Mouse (Mus musculus) MEL (cell line): ENCODE measurements at regions not wholly inside any gene's neighbourhood (a gene's known extent, or its start where the extent isn't known, plus 50 kb on each side); places are given as distances from the start of the nearest gene placed in this dataset.

ENCODE experiments used
- DNase-seq: peaks from one replicate; pipeline ENCODE4 v3.0.0; 2011; ENCODE audit warnings: low read depth, low spot score
- H3K27ac ChIP-seq: 2 replicates; pipeline ENCODE4 v1.5.1; 2012; ENCODE audit warnings: low read depth, mild to moderate bottlenecking, control low read depth, low read length, moderate library complexity; ENCODE audit not compliant: control insufficient read depth
- H3K27me3 ChIP-seq, 2 experiments: fragments of 150-350 bp in 1 of 2; sonication (generic) in 1 of 2; 2 replicates each; pipeline ENCODE4 v1.6.1; 2012; ENCODE audit warnings: low read length in 2 of 2, mild to moderate bottlenecking in 2 of 2, improper control_type of control experiment in 1 of 2, moderate library complexity in 1 of 2; ENCODE audit not compliant: insufficient read depth in 2 of 2, control insufficient read depth in 1 of 2
- H3K36me3 ChIP-seq, 2 experiments: 2 replicates each; pipeline ENCODE4 v1.6.1; 2012 to 2014; ENCODE audit warnings: low read length in 2 of 2, improper control_type of control experiment in 1 of 2, inconsistent platforms in 1 of 2, mild to moderate bottlenecking in 1 of 2; ENCODE audit not compliant: insufficient read depth in 2 of 2, control insufficient read depth in 1 of 2
- H3K4me1 ChIP-seq, 2 experiments: fragments of 150-350 bp in 1 of 2; sonication (generic) in 1 of 2; 2 replicates each; pipeline ENCODE4 v1.6.1; 2012; ENCODE audit warnings: low read length in 2 of 2, improper control_type of control experiment in 1 of 2, mild to moderate bottlenecking in 1 of 2; ENCODE audit not compliant: insufficient read depth in 2 of 2, control insufficient read depth in 1 of 2
- H3K4me3 ChIP-seq, 2 experiments: fragments of 150-350 bp in 1 of 2; sonication (generic) in 1 of 2; 2 replicates each; pipeline ENCODE4 v1.5.1; 2012; ENCODE audit warnings: low read depth in 2 of 2, low read length in 2 of 2, mild to moderate bottlenecking in 2 of 2, moderate library complexity in 2 of 2, control low read depth in 1 of 2, improper control_type of control experiment in 1 of 2; ENCODE audit not compliant: control insufficient read depth in 1 of 2, insufficient read depth in 1 of 2
- H3K79me2 ChIP-seq: 2 replicates; pipeline ENCODE4 v1.6.1; 2012; ENCODE audit warnings: mild to moderate bottlenecking, low read length, moderate library complexity; ENCODE audit not compliant: control insufficient read depth, poor library complexity, insufficient read depth
- H3K9ac ChIP-seq: 2 replicates; pipeline ENCODE4 v1.6.1; 2012; ENCODE audit warnings: low read depth, mild to moderate bottlenecking, control low read depth, low read length, moderate library complexity; ENCODE audit not compliant: control insufficient read depth, poor library complexity, severe bottlenecking
- H3K9me3 ChIP-seq: fragments of 150-350 bp; sonication (generic); replicated peaks from 2 replicates; pipeline ENCODE4 v1.6.1; 2012; ENCODE audit warnings: mild to moderate bottlenecking, low read length, improper control_type of control experiment, moderate library complexity; ENCODE audit not compliant: insufficient read depth
- CHD1 ChIP-seq: IDR thresholded peaks from 2 replicates; pipeline ENCODE4 v1.6.1; 2012; ENCODE audit warnings: low read depth, mild to moderate bottlenecking, inconsistent platforms, low read length, improper control_type of control experiment
- CHD2 ChIP-seq: IDR thresholded peaks from 2 replicates; pipeline ENCODE4 v1.6.1; 2011; ENCODE audit warnings: low read length, improper control_type of control experiment
- CTCF ChIP-seq, 3 experiments: IDR thresholded peaks in 2 of 3; conservative IDR thresholded peaks in 1 of 3; 2 replicates each; pipeline ENCODE4 v1.5.1; 2011 to 2012; ENCODE audit warnings: low read length in 3 of 3, low read depth in 2 of 3, mild to moderate bottlenecking in 2 of 3, improper control_type of control experiment in 1 of 3, inconsistent platforms in 1 of 3, mixed read lengths in 1 of 3, moderate library complexity in 1 of 3; ENCODE audit not compliant: control insufficient read depth in 1 of 3, insufficient read depth in 1 of 3, poor library complexity in 1 of 3, severe bottlenecking in 1 of 3
- E2F4 ChIP-seq: IDR thresholded peaks from 2 replicates; pipeline ENCODE4 v1.6.1; 2011; ENCODE audit warnings: low read depth, low read length, improper control_type of control experiment, borderline replicate concordance
- EP300 ChIP-seq, 2 experiments: IDR thresholded peaks; 2 replicates each; pipeline ENCODE4 v1.6.1; 2011; ENCODE audit warnings: improper control_type of control experiment in 2 of 2, low read length in 2 of 2, low read depth in 1 of 2, mild to moderate bottlenecking in 1 of 2
- ETS1 ChIP-seq: IDR thresholded peaks from 2 replicates; pipeline ENCODE4 v1.6.1; 2012; ENCODE audit warnings: low read depth, mild to moderate bottlenecking, inconsistent platforms, low read length, improper control_type of control experiment, moderate library complexity
- GABPA ChIP-seq: IDR thresholded peaks from 2 replicates; pipeline ENCODE4 v1.6.1; 2012; ENCODE audit warnings: low read depth, mild to moderate bottlenecking, inconsistent platforms, low read length, improper control_type of control experiment, moderate library complexity
- GATA1 ChIP-seq: IDR thresholded peaks from 2 replicates; pipeline ENCODE4 v1.6.1; 2011; ENCODE audit warnings: low read depth, low read length, improper control_type of control experiment
- KAT2A ChIP-seq: conservative IDR thresholded peaks from 2 replicates; pipeline ENCODE4 v1.6.1; 2012; ENCODE audit warnings: low read depth, low read length, improper control_type of control experiment, inconsistent platforms
- MAFK ChIP-seq: IDR thresholded peaks from 2 replicates; pipeline ENCODE4 v1.6.1; 2011; ENCODE audit warnings: low read depth, mild to moderate bottlenecking, low read length, improper control_type of control experiment, borderline replicate concordance
- MAZ ChIP-seq: IDR thresholded peaks from 2 replicates; pipeline ENCODE4 v1.6.1; 2012; ENCODE audit warnings: low read depth, mild to moderate bottlenecking, inconsistent platforms, low read length, improper control_type of control experiment
- MEF2A ChIP-seq: IDR thresholded peaks from 2 replicates; pipeline ENCODE4 v1.6.1; 2014; ENCODE audit warnings: low read depth, mild to moderate bottlenecking, inconsistent platforms, low read length, improper control_type of control experiment; ENCODE audit not compliant: poor library complexity, insufficient replicate concordance, severe bottlenecking; ENCODE audit errors: extremely low read depth
- MYC ChIP-seq: IDR thresholded peaks from 2 replicates; pipeline ENCODE4 v1.6.1; 2011; ENCODE audit warnings: low read depth, mild to moderate bottlenecking, low read length, improper control_type of control experiment, moderate library complexity
- NRF1 ChIP-seq: IDR thresholded peaks from 2 replicates; pipeline ENCODE4 v1.6.1; 2014; ENCODE audit warnings: low read depth, mild to moderate bottlenecking, inconsistent platforms, low read length, improper control_type of control experiment, moderate library complexity; ENCODE audit not compliant: poor library complexity, insufficient read depth, severe bottlenecking
- POLR2A ChIP-seq, 2 experiments: IDR thresholded peaks; 2 replicates each; pipeline ENCODE4 v1.6.1; 2011 to 2012; ENCODE audit warnings: low read length in 2 of 2, mild to moderate bottlenecking in 2 of 2, control low read depth in 1 of 2, improper control_type of control experiment in 1 of 2, low read depth in 1 of 2, moderate library complexity in 1 of 2; ENCODE audit not compliant: control insufficient read depth in 1 of 2, insufficient read depth in 1 of 2, poor library complexity in 1 of 2
- POLR2AphosphoS2 ChIP-seq: IDR thresholded peaks from 2 replicates; pipeline ENCODE4 v1.6.1; 2011; ENCODE audit warnings: low read length, improper control_type of control experiment
- POLR2AphosphoS5 ChIP-seq: IDR thresholded peaks from 2 replicates; pipeline ENCODE4 v1.6.1; 2012; ENCODE audit warnings: low read depth, borderline replicate concordance, mild to moderate bottlenecking, inconsistent platforms, low read length, moderate library complexity, mixed read lengths
- SMC3 ChIP-seq: IDR thresholded peaks from 2 replicates; pipeline ENCODE4 v1.6.1; 2011; ENCODE audit warnings: low read depth, low read length, improper control_type of control experiment
- UBTF ChIP-seq: IDR thresholded peaks from 2 replicates; pipeline ENCODE4 v1.6.1; 2012; ENCODE audit warnings: low read depth, mild to moderate bottlenecking, inconsistent platforms, low read length, improper control_type of control experiment, moderate library complexity, borderline replicate concordance; ENCODE audit not compliant: insufficient read depth
- USF1 ChIP-seq: IDR thresholded peaks from 2 replicates; pipeline ENCODE4 v1.6.1; 2014; ENCODE audit warnings: low read depth, mild to moderate bottlenecking, inconsistent platforms, low read length, improper control_type of control experiment, moderate library complexity
- ZKSCAN1 ChIP-seq: IDR thresholded peaks from 2 replicates; pipeline ENCODE4 v1.6.1; 2012; ENCODE audit warnings: low read depth, mild to moderate bottlenecking, inconsistent platforms, low read length, improper control_type of control experiment, moderate library complexity
- ZNF384 ChIP-seq: IDR thresholded peaks from 2 replicates; pipeline ENCODE4 v1.6.1; 2012; ENCODE audit warnings: low read depth, mild to moderate bottlenecking, inconsistent platforms, low read length, improper control_type of control experiment

DNA sequence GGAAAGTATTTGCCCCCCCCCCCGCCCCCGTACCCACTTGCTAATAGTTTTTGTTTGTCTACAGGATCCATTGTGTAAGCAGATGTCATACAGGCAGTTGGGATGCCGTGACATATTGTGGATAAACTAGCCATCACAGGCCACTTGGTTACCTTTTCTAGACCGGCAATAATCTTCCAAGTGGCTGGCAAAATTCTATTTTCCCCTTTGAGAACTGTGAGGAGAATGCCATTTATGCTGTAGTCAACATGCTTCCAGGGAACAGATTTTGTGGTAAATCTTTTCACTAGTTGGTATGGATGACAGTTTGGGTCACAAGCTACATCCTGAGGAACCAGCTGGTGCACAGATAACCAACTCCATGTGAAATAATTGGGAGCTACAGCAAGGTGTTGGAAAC is 456.5 kb upstream of the Plxna2 start:
- H3K9me3 ChIP-seq = no peaks in the 10 kb centered on the region
- DNase-seq = no peak
- TF ChIP-seq CHD2 (no peak), MAFK (no peak), MAZ (no peak), MYC (no peak), E2F4 (no peak), SMC3 (no peak), GATA1 (no peak), ZKSCAN1 (no peak)
- H3K27me3 ChIP-seq = no peaks in the 10 kb centered on the region
- no peak overlapping the region for H3K4me3 ChIP-seq
- no peaks in the 10 kb centered on the region for H3K79me2 ChIP-seq
- no peak overlapping the region for H3K27ac ChIP-seq
- H3K36me3 ChIP-seq = no peaks in the 10 kb centered on the region
- H3K4me1 ChIP-seq = no peaks in the 10 kb centered on the region
- no peak overlapping the region for H3K9ac ChIP-seq

DNA sequence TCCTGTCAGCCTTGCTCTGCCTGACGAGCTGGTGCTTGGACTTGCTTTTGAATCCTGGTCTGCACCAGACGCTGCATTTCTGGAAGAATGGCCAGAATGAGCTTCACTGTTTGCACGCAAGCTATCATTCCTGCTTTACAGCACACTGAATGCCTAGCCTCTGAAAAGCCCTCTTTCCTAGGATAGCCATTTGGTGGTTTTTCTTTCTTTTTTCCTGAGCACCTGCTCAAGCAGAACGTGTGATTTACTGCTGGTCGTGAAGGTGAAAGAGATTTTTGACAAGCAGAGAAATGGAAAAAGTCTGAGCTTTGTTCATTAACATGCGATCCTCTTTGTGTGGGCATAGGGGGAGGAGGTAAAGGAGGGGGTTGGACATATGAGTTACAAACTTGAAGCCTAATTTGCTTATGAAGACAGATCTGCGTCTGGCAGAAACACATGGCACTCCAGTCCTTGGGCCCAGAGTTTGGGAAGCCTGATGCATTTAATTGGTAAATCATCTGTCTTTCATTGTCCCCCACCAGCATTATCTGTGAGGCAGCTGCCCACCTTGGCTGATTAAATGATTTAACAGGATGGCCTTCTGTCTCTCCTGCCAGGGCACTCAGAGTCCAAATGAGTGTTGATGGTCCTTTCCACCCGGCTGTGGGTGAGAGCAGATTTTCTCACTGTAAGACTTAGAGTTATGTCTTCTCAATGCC is 457.1 kb upstream of the Plxna2 start:
- Histone ChIP-seq H3K4me3 (no peak overlapping the region), H3K36me3 (no peaks in the 10 kb centered on the region), H3K79me2 (no peaks in the 10 kb centered on the region), H3K9me3 (no peaks in the 10 kb centered on the region), H3K9ac (no peak overlapping the region), H3K27me3 (no peaks in the 10 kb centered on the region)
- TF ChIP-seq MEF2A (no peak), POLR2AphosphoS5 (no peak), USF1 (no peak), POLR2AphosphoS2 (no peak), EP300 (IDR thresholded peaks at IDR 0.05; ENCODE audit: low read depth in 1 of 2, low read length in 2 of 2) (no peak), SMC3 (no peak), GABPA (no peak), CHD1 (no peak), GATA1 (no peak), ETS1 (no peak), NRF1 (no peak), KAT2A (no peak), CTCF (IDR thresholded peaks at IDR 0.05 in 2 of 3, conservative IDR thresholded peaks at IDR 0.05 in 1 of 3; ENCODE audit: control insufficient read depth in 1 of 3, insufficient read depth in 1 of 3, low read depth in 2 of 3, low read length in 3 of 3, poor library complexity in 1 of 3, severe bottlenecking in 1 of 3) (no peak), ZNF384 (no peak), UBTF (no peak), POLR2A (IDR thresholded peaks at IDR 0.05; ENCODE audit: control insufficient read depth in 1 of 2, insufficient read depth in 1 of 2, low read depth in 1 of 2, low read length in 2 of 2, poor library complexity in 1 of 2) (no peak)
- TF ChIP-seq, all 39 proteins: peak for 0
- Histone ChIP-seq H3K27ac (no peak overlapping the region), H3K4me1 (no peaks in the 10 kb centered on the region)
- DNase-seq = no peak
